Mouse (Mus musculus) forebrain, embryonic 12.5 days (tissue): ENCODE data around the gene Ptpa. TPM values are rescaled to one million over a fixed set of nuclear protein-coding genes. Genes with fewer than 3 reads are reported as not detected.

Experiments used
- ATAC-seq: fragments of 200-750 bp; cut with Nextera tagmentation; 2 replicates; pipeline ENCODE4 v1.8.0; 2017; ENCODE audit warnings: moderate TSS enrichment; ENCODE audit not compliant: low FRiP score
- H3K27ac ChIP-seq: fragments of 300-500 bp; sonication (generic); 2 replicates; pipeline ENCODE4 v1.5.1; 2016; ENCODE audit warnings: mild to moderate bottlenecking
- H3K27me3 ChIP-seq: fragments of 300-500 bp; sonication (generic); 2 replicates; pipeline ENCODE4 v1.6.1; 2016; ENCODE audit warnings: mild to moderate bottlenecking
- H3K36me3 ChIP-seq: fragments of 300-500 bp; sonication (generic); replicated peaks from 2 replicates; pipeline ENCODE4 v1.6.1; 2016; ENCODE audit warnings: mild to moderate bottlenecking
- H3K4me1 ChIP-seq: fragments of 300-500 bp; sonication (generic); 2 replicates; pipeline ENCODE4 v1.6.1; 2016
- H3K4me2 ChIP-seq: fragments of 300-500 bp; sonication (generic); 2 replicates; pipeline ENCODE4 v1.6.1; 2016; ENCODE audit warnings: mild to moderate bottlenecking, moderate library complexity
- H3K4me3 ChIP-seq: fragments of 300-500 bp; sonication (generic); replicated peaks from 2 replicates; pipeline ENCODE4 v1.5.1; 2016; ENCODE audit warnings: mild to moderate bottlenecking
- H3K9ac ChIP-seq: fragments of 300-500 bp; sonication (generic); 2 replicates; pipeline ENCODE4 v1.6.1; 2016; ENCODE audit warnings: mild to moderate bottlenecking
- H3K9me3 ChIP-seq: fragments of 300-500 bp; sonication (generic); 2 replicates; pipeline ENCODE4 v1.6.1; 2016
- WGBS: fragments of 180-500 bp; shearing (Covaris S2); methylation state at CpG from one replicate; pipeline ENCODE4 v1.1.7; 2016; 5-methylcytosine and 5-hydroxymethylcytosine counted together
- polyA plus RNA-seq: library from polyadenylated mRNA; unstranded; fragments of >200 nt; fragmentation: Nextera tagmentation; extraction: Ambion mirVana; gene quantifications from 2 replicates; pipeline ENCODE4 v1.2.1, GENCODE M21; 2016

Gene Ptpa
- polyA plus RNA-seq, 1 experiment from 2014 or later, result 131 TPM

GRCm38 (mm10) chr2:30389000-30389399, 26.8 kb upstream of the Ptpa start:
- no peaks in the 10 kb centered on the region for H3K9me3 ChIP-seq
- H3K27ac ChIP-seq, result no peak overlapping the region

GRCm38 (mm10) chr2:30392114-30392576, 23.7 kb upstream of the Ptpa start, which contains the start of gene Dolpp1:
Gene Dolpp1, plus strand, starts transcription at chr2:30392254.
- H3K4me1 ChIP-seq, result peaks cover 18% of the 10 kb centered on the region
- peak within 1 kb of the TSS; percentile 71 for H3K9ac ChIP-seq
- H3K27ac ChIP-seq, result peak within 1 kb of the TSS; percentile 88
- WGBS, result under 1% methylated on average over 40 of the region's 40 CpGs
- H3K4me2 ChIP-seq, result peak within 1 kb of the TSS; percentile 93
- ATAC-seq, result peak; percentile 98
- H3K27me3 ChIP-seq, result no peaks in the 10 kb centered on the region
- peaks cover 24% of the 10 kb centered on the region for H3K36me3 ChIP-seq
- no peaks in the 10 kb centered on the region for H3K9me3 ChIP-seq
- H3K4me3 ChIP-seq, result peak within 1 kb of the TSS; percentile 73

More at GRCm38 (mm10) chr2:30389000-30389399, 26.8 kb upstream of the Ptpa start:
- WGBS, result 92% methylated on average over 2 of the region's 2 CpGs
- Histone ChIP-seq H3K36me3 (peaks cover 21% of the 10 kb centered on the region), H3K27me3 (no peaks in the 10 kb centered on the region), H3K4me2 (no peak overlapping the region), H3K9ac (no peak overlapping the region), H3K4me1 (peaks cover 15% of the 10 kb centered on the region), H3K4me3 (no peak overlapping the region)
- no peak for ATAC-seq

- Histone ChIP-seq H3K4me2 (peak overlapping the region; percentile 93), H3K4me1 (peaks cover 20% of the 10 kb centered on the region), H3K36me3 (peaks cover 30% of the 10 kb centered on the region), H3K4me3 (peak overlapping the region; percentile 73), H3K9me3 (no peaks in the 10 kb centered on the region), H3K9ac (peak overlapping the region; percentile 71), H3K27ac (peak overlapping the region; percentile 88), H3K27me3 (no peaks in the 10 kb centered on the region)
- peak; percentile 81 for ATAC-seq
- WGBS, result 1% methylated on average over 54 of the region's 54 CpGs
Measured at GRCm38 (mm10) chr2:30392577-30393369, 23.1 kb upstream of the Ptpa start.

GRCm38 (mm10) chr2:30393370-30393656, 22.5 kb upstream of the Ptpa start:
- peaks cover 25% of the 10 kb centered on the region for H3K4me1 ChIP-seq
- H3K9me3 ChIP-seq, result no peaks in the 10 kb centered on the region
- ATAC-seq, result no peak
- peak overlapping the region; percentile 93 for H3K4me2 ChIP-seq
- H3K9ac ChIP-seq, result peak overlapping the region; percentile 71
- peaks cover 35% of the 10 kb centered on the region for H3K36me3 ChIP-seq
- no peaks in the 10 kb centered on the region for H3K27me3 ChIP-seq
- H3K27ac ChIP-seq, result peak overlapping the region; percentile 88; the same call in 1 of the 2 replicates
- H3K4me3 ChIP-seq, result peak overlapping the region; percentile 73
- 77% methylated on average over 1 of the region's 1 CpGs for WGBS

- WGBS, result 93% methylated on average over 7 of the region's 7 CpGs
- Histone ChIP-seq H3K4me3 (no peak overlapping the region), H3K9ac (no peak overlapping the region), H3K27me3 (no peaks in the 10 kb centered on the region), H3K36me3 (peaks cover 50% of the 10 kb centered on the region), H3K9me3 (no peaks in the 10 kb centered on the region), H3K27ac (no peak overlapping the region), H3K4me1 (peaks cover 50% of the 10 kb centered on the region), H3K4me2 (no peak overlapping the region)
- no peak for ATAC-seq
Measured at GRCm38 (mm10) chr2:30395757-30396156, 20.1 kb upstream of the Ptpa start.

GRCm38 (mm10) chr2:30396246-30396645, 19.6 kb upstream of the Ptpa start:
- H3K4me1 ChIP-seq, result peaks cover 54% of the 10 kb centered on the region

GRCm38 (mm10) chr2:30397986-30398512, 17.8 kb upstream of the Ptpa start:
- peaks cover 49% of the 10 kb centered on the region for H3K4me1 ChIP-seq
- 60% methylated on average over 10 of the region's 10 CpGs for WGBS
- ATAC-seq, result no peak
- H3K9ac ChIP-seq, result peak overlapping the region; percentile 38; the same call in 1 of the 2 replicates
- no peak overlapping the region for H3K4me2 ChIP-seq
- no peaks in the 10 kb centered on the region for H3K27me3 ChIP-seq
- H3K36me3 ChIP-seq, result peaks cover 65% of the 10 kb centered on the region
- H3K4me3 ChIP-seq, result no peak overlapping the region
- H3K27ac ChIP-seq, result no peak overlapping the region; the same call in 1 of the 2 replicates
- H3K9me3 ChIP-seq, result no peaks in the 10 kb centered on the region

More at GRCm38 (mm10) chr2:30396246-30396645, 19.6 kb upstream of the Ptpa start:
- H3K9me3 ChIP-seq, result no peaks in the 10 kb centered on the region
- H3K9ac ChIP-seq, result no peak overlapping the region
- no peak for ATAC-seq
- H3K4me3 ChIP-seq, result no peak overlapping the region
- no peaks in the 10 kb centered on the region for H3K27me3 ChIP-seq
- no peak overlapping the region for H3K27ac ChIP-seq
- H3K4me2 ChIP-seq, result no peak overlapping the region
- H3K36me3 ChIP-seq, result peaks cover 51% of the 10 kb centered on the region
- 93% methylated on average over 7 of the region's 7 CpGs for WGBS

GRCm38 (mm10) chr2:30399191-30400171, 16.4 kb upstream of the Ptpa start:
- H3K9ac ChIP-seq, result peak overlapping the region; percentile 48
- no peaks in the 10 kb centered on the region for H3K9me3 ChIP-seq
- peak; percentile 70 for ATAC-seq
- H3K27me3 ChIP-seq, result no peaks in the 10 kb centered on the region
- H3K4me2 ChIP-seq, result peak overlapping the region; percentile 19; the same call in 1 of the 2 replicates
- H3K36me3 ChIP-seq, result peaks cover 71% of the 10 kb centered on the region
- H3K4me3 ChIP-seq, result no peak overlapping the region
- 22% methylated on average over 20 of the region's 20 CpGs for WGBS
- peaks cover 36% of the 10 kb centered on the region for H3K4me1 ChIP-seq
- peak overlapping the region; percentile 97 for H3K27ac ChIP-seq

GRCm38 (mm10) chr2:30401581-30401980, 14.3 kb upstream of the Ptpa start:
- Histone ChIP-seq H3K4me2 (no peak overlapping the region), H3K27me3 (no peaks in the 10 kb centered on the region), H3K4me1 (peaks cover 36% of the 10 kb centered on the region), H3K9ac (no peak overlapping the region), H3K9me3 (no peaks in the 10 kb centered on the region), H3K4me3 (no peak overlapping the region), H3K27ac (no peak overlapping the region), H3K36me3 (peaks cover 80% of the 10 kb centered on the region)
- no peak for ATAC-seq
- 64% methylated on average over 1 of the region's 1 CpGs for WGBS

- Histone ChIP-seq H3K27me3 (no peaks in the 10 kb centered on the region), H3K4me2 (no peak overlapping the region), H3K27ac (no peak overlapping the region), H3K9ac (no peak overlapping the region), H3K9me3 (no peaks in the 10 kb centered on the region), H3K4me1 (peaks cover 36% of the 10 kb centered on the region), H3K4me3 (no peak overlapping the region), H3K36me3 (peaks cover 80% of the 10 kb centered on the region)
- 91% methylated on average over 9 of the region's 9 CpGs for WGBS
- no peak for ATAC-seq
Measured at GRCm38 (mm10) chr2:30402351-30402826, 13.4 kb upstream of the Ptpa start.

- H3K9ac ChIP-seq, result no peak overlapping the region
- no peaks in the 10 kb centered on the region for H3K9me3 ChIP-seq
- no peak overlapping the region for H3K4me2 ChIP-seq
- H3K27me3 ChIP-seq, result no peaks in the 10 kb centered on the region
- no peak overlapping the region for H3K27ac ChIP-seq
- H3K4me1 ChIP-seq, result peaks cover 34% of the 10 kb centered on the region
- peaks cover 80% of the 10 kb centered on the region for H3K36me3 ChIP-seq
- no peak for ATAC-seq
- 68% methylated on average over 2 of the region's 2 CpGs for WGBS
- H3K4me3 ChIP-seq, result no peak overlapping the region
Measured at GRCm38 (mm10) chr2:30402843-30403242, 13.0 kb upstream of the Ptpa start.

- Histone ChIP-seq H3K27ac (no peak overlapping the region), H3K9ac (no peak overlapping the region), H3K9me3 (no peaks in the 10 kb centered on the region), H3K36me3 (peaks cover 80% of the 10 kb centered on the region), H3K27me3 (no peaks in the 10 kb centered on the region), H3K4me3 (no peak overlapping the region), H3K4me1 (peaks cover 24% of the 10 kb centered on the region), H3K4me2 (no peak overlapping the region)
- ATAC-seq, result no peak
- 92% methylated on average over 1 of the region's 1 CpGs for WGBS
Measured at GRCm38 (mm10) chr2:30403870-30404269, 12.0 kb upstream of the Ptpa start.
